Mouse (Mus musculus) natural killer cell, adult 2 months (primary cell): ENCODE data around the gene Coq8a.

Experiments
- DNase-seq, 2 experiments: peaks; one replicate each; pipeline ENCODE4 v3.0.0; 2022; ENCODE audit warnings: low spot score in 2 of 2

The Coq8a gene

GRCm38 (mm10) chr1:180199715-180200050, 281 bp upstream of the Coq8a start:
- no peak for DNase-seq

GRCm38 (mm10) chr1:180197956-180198355, 1.4 kb downstream of the Coq8a start:
- DNase-seq: peak in 1 of 2 experiments; percentile 19

GRCm38 (mm10) chr1:180196508-180196907, 2.9 kb downstream of the Coq8a start:
- no peak for DNase-seq

- peak; percentile 96 to 97 for DNase-seq
Measured at GRCm38 (mm10) chr1:180195703-180196381, 3.6 kb downstream of the Coq8a start.

- DNase-seq: peak; percentile 21 to 51
Measured at GRCm38 (mm10) chr1:180194781-180195471, 4.5 kb downstream of the Coq8a start.

GRCm38 (mm10) chr1:180194048-180194447, 5.4 kb downstream of the Coq8a start:
- no peak for DNase-seq

GRCm38 (mm10) chr1:180193391-180193935, 5.9 kb downstream of the Coq8a start:
- DNase-seq: no peak

- DNase-seq: no peak
Measured at GRCm38 (mm10) chr1:180192866-180193265, 6.5 kb downstream of the Coq8a start.

GRCm38 (mm10) chr1:180191651-180192220, 7.7 kb downstream of the Coq8a start:
- no peak for DNase-seq

GRCm38 (mm10) chr1:180191112-180191511, 8.3 kb downstream of the Coq8a start:
- DNase-seq: no peak

GRCm38 (mm10) chr1:180188951-180189350, 10.5 kb downstream of the Coq8a start:
- DNase-seq: no peak

GRCm38 (mm10) chr1:180186371-180186770, 13.0 kb downstream of the Coq8a start:
- no peak for DNase-seq

- DNase-seq: no peak
Measured at GRCm38 (mm10) chr1:180185877-180186276, 13.5 kb downstream of the Coq8a start.

GRCm38 (mm10) chr1:180184768-180185167, 14.6 kb downstream of the Coq8a start:
- no peak for DNase-seq

GRCm38 (mm10) chr1:180183525-180184159, 15.8 kb downstream of the Coq8a start:
- no peak for DNase-seq

GRCm38 (mm10) chr1:180182731-180183130, 16.7 kb downstream of the Coq8a start:
- no peak for DNase-seq

GRCm38 (mm10) chr1:180181966-180182319, 17.5 kb downstream of the Coq8a start:
- DNase-seq: no peak

- no peak for DNase-seq
Measured at GRCm38 (mm10) chr1:180181304-180181965, 18.0 kb downstream of the Coq8a start.

GRCm38 (mm10) chr1:180179840-180180239, 19.6 kb downstream of the Coq8a start:
- DNase-seq: no peak

GRCm38 (mm10) chr1:180179100-180179499, 20.3 kb downstream of the Coq8a start:
- DNase-seq: no peak

- DNase-seq: no peak
Measured at GRCm38 (mm10) chr1:180178340-180178739, 21.1 kb downstream of the Coq8a start.

- DNase-seq: no peak
Measured at GRCm38 (mm10) chr1:180176784-180177183, 22.6 kb downstream of the Coq8a start.
